Mouse (Mus musculus): ENCODE measurements at regions not wholly inside any gene's neighbourhood (a gene's known extent, or its start where the extent isn't known, plus 50 kb on each side); places are given as distances from the start of the nearest gene placed in this dataset.

DNA sequence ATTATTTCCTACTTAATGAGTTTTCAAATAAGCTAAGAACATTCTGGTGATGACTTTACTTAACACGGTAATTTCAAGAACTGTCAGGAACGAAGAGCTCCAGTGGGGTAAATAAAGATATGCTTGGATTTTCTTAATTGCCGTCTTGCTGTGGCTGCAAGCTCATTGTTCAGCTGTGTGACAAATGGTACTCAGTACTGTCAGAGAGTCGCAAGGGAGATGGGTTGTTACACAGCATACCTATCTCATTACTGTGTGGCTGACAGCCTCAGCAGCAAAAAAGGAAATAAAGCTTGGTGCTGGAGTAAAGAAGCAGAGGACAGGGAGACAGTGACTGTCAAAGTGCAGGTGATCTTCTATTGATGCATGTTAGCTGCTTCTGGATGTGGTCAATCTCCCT is 151.0 kb upstream of the Crbn start:
- no peak for TF ChIP-seq TCF12 (IDR thresholded peaks at IDR 0.05; ENCODE audit: insufficient read depth, poor library complexity, severe bottlenecking)
- no peak for TF ChIP-seq POLR2A (IDR thresholded peaks at IDR 0.05; ENCODE audit: insufficient read length, low read depth)
- TF ChIP-seq USF1 (IDR thresholded peaks at IDR 0.05; ENCODE audit: low read depth) = no peak
- no peak for TF ChIP-seq REST (IDR thresholded peaks at IDR 0.05; ENCODE audit: insufficient read depth, insufficient read length)
- TF ChIP-seq MYOG (IDR thresholded peaks at IDR 0.05; ENCODE audit: control insufficient read depth in 1 of 3, insufficient read depth in 1 of 3, insufficient read length in 2 of 3, low read depth in 2 of 3) = no peak
- no peak for TF ChIP-seq POLR2AphosphoS2 (IDR thresholded peaks at IDR 0.05; ENCODE audit: insufficient read length, low read depth)
- TF ChIP-seq SRF (IDR thresholded peaks at IDR 0.05; ENCODE audit: control insufficient read depth, insufficient read length, low read depth) = no peak
- TF ChIP-seq CEBPB (IDR thresholded peaks at IDR 0.05; ENCODE audit: insufficient read depth, poor library complexity, severe bottlenecking) = no peak

All from myocyte (in vitro differentiated cells).